Mouse (Mus musculus) frontal cortex, adult (tissue): ENCODE results near the gene Pold1.

Experiments used
- ATAC-seq: cut with Nextera tagmentation; 2 replicates; pipeline ENCODE4 v1.9.2; 2017; ENCODE audit warnings: mild to moderate bottlenecking, moderate library complexity, mixed read lengths; ENCODE audit not compliant: low TSS enrichment

Gene Pold1

GRCm38 (mm10) chr7:44485572-44486195 is 63.0 kb downstream of the Pold1 start:
- no peak for ATAC-seq

GRCm38 (mm10) chr7:44484841-44485571 is 63.6 kb downstream of the Pold1 start:
- peak; percentile 53; the same call in 1 of the 2 replicates for ATAC-seq

GRCm38 (mm10) chr7:44484109-44484508 is 64.5 kb downstream of the Pold1 start:
- no peak for ATAC-seq

GRCm38 (mm10) chr7:44482836-44483435 is 65.7 kb downstream of the Pold1 start:
- ATAC-seq = no peak
